Mouse (Mus musculus) layer of hippocampus, postnatal 25 days (tissue): ENCODE measurements around the gene Smim24. TPM values are rescaled to one million over a fixed set of nuclear protein-coding genes. Genes with fewer than 3 reads are reported as not detected.

Source experiments
- DNase-seq, 2 experiments: peaks; one replicate each; pipeline ENCODE4 v3.0.0; 2022; ENCODE audit warnings: mixed read lengths in 2 of 2, low spot score in 1 of 2; ENCODE audit errors: extremely low spot score in 1 of 2
- total RNA-seq, 2 experiments: library from RNA; stranded (reverse); gene quantifications; 2 replicates each; pipeline ENCODE4 v1.2.3; 2021

The Smim24 gene
- total RNA-seq, 2 experiments from 2014 or later = 1.4 to 3.1 TPM

- DNase-seq = no peak
Observed at GRCm38 (mm10) chr10:81407539-81408423, 14.9 kb downstream of the Smim24 start.

- no peak for DNase-seq
Observed at GRCm38 (mm10) chr10:81408424-81408729, 15.5 kb downstream of the Smim24 start.

- DNase-seq = peak in 1 of 2 experiments; percentile 73
Observed at GRCm38 (mm10) chr10:81408871-81409291, 16.0 kb downstream of the Smim24 start.

- DNase-seq = no peak
Observed at GRCm38 (mm10) chr10:81409330-81409729, 16.5 kb downstream of the Smim24 start.

GRCm38 (mm10) chr10:81410350-81410749 lies 17.5 kb downstream of the Smim24 start:
- DNase-seq = no peak

GRCm38 (mm10) chr10:81410981-81411380 lies 18.1 kb downstream of the Smim24 start:
- DNase-seq = no peak

- DNase-seq = no peak
Observed at GRCm38 (mm10) chr10:81411471-81412400, 18.9 kb downstream of the Smim24 start.

GRCm38 (mm10) chr10:81412586-81413309 lies 19.9 kb downstream of the Smim24 start:
- DNase-seq = no peak

GRCm38 (mm10) chr10:81413310-81414261 lies 20.7 kb downstream of the Smim24 start:
- DNase-seq = peak; percentile 70 to 75

GRCm38 (mm10) chr10:81414682-81415081 lies 21.8 kb downstream of the Smim24 start:
- no peak for DNase-seq

GRCm38 (mm10) chr10:81415146-81415545 lies 22.3 kb downstream of the Smim24 start:
- no peak for DNase-seq

GRCm38 (mm10) chr10:81415549-81416310 lies 22.9 kb downstream of the Smim24 start:
- no peak for DNase-seq

GRCm38 (mm10) chr10:81416581-81417226 lies 23.9 kb downstream of the Smim24 start:
- peak; percentile 76 to 79 for DNase-seq

GRCm38 (mm10) chr10:81417227-81418215 lies 24.7 kb downstream of the Smim24 start:
- no peak for DNase-seq

GRCm38 (mm10) chr10:81418216-81419070 lies 25.6 kb downstream of the Smim24 start:
- DNase-seq = no peak
